Mouse (Mus musculus) lung, postnatal 0 days (tissue): ENCODE results near the gene Olfr632.
"Not testable (repeated sequence)": the region's sequence is repeated elsewhere in the genome, so short reads cannot be mapped to it uniquely, and the experiment has no call there.

Source experiments
- CTCF ChIP-seq: IDR thresholded peaks from 2 replicates; pipeline ENCODE4 v1.5.1; 2016; ENCODE audit warnings: antibody characterized with exemption, mild to moderate bottlenecking
- EP300 ChIP-seq: IDR thresholded peaks from 2 replicates; pipeline ENCODE4 v1.6.1; 2016; ENCODE audit warnings: antibody characterized with exemption, mild to moderate bottlenecking, control low read depth

GRCm38 (mm10) chr7:103966873-103967272 is 32.7 kb downstream of the Olfr632 start:
- TF ChIP-seq CTCF, EP300: not testable (repeated sequence)
